Mouse (Mus musculus) kidney, adult 18-20 months (tissue): Measurements from ENCODE around the gene Fras1.

Source experiments
- DNase-seq: peaks from one replicate; pipeline ENCODE4 v3.0.0; 2021

Fras1 gene

DNA sequence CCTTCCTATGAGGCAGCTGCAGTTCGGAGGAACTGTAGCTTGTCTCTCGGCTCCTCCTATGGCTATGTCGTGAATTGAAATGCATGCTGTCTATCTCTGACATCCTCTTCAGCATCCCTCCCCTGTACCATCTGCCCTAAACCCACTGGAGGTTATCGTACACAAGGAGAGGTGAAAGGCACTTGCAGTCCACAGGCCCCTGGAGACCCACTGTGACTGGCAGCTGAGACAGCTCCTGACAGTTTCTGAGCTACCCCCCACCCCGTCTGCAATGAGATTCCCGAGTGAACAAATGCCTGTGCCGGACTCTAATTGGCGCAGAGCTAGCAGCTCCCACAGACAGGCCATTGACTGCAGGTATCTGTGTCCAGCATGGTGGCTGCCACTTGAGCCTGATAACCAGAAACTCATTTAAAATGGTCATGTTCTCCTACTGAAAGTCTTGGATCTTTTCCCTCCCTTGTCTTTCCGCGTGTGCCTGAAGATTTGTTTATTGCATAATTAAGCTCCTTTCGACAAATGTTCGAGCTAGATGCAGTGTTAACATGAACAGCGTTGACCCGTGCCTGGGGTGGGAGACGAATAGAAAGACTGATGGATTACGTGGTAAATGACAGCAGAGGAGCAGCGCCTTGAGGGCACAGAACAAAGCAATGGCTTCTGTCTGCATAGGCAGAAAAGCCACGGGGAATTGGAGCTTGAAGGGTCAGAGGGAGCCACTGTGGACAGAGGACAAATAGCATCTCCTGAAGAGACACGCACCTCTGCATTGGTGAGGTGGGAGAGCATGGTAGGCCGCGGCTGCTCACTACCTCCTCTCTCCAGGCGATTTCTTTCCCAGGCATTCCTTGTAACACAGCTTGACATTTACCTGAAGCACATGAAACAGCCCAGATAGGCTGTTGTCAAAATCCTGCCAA lies 329.2 kb downstream of the Fras1 start:
- no peak for DNase-seq

DNA sequence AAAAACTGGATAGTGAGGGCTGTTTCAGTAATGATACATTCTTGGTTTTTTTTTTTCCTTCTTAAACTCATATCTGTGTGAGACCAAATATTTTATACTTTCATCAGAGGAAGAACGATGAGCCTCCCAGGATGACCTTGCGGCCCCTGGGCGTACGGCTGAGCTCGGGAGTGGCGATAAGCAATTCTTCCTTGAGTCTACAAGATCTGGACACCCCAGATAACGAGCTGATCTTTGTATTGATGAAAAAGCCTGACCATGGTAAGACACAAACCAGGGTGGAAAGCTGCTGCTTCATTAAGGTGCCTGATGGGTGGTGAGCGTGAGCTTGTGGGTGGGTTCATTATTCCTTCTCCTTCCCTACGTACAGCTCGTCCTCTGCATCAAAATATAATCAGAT lies 334.8 kb downstream of the Fras1 start:
- DNase-seq = no peak

GRCm38 (mm10) chr5:96712089-96712684 lies 338.4 kb downstream of the Fras1 start:
- DNase-seq = peak; percentile 20

- no peak for DNase-seq
Measured at GRCm38 (mm10) chr5:96712799-96713198, 339.0 kb downstream of the Fras1 start.

DNA sequence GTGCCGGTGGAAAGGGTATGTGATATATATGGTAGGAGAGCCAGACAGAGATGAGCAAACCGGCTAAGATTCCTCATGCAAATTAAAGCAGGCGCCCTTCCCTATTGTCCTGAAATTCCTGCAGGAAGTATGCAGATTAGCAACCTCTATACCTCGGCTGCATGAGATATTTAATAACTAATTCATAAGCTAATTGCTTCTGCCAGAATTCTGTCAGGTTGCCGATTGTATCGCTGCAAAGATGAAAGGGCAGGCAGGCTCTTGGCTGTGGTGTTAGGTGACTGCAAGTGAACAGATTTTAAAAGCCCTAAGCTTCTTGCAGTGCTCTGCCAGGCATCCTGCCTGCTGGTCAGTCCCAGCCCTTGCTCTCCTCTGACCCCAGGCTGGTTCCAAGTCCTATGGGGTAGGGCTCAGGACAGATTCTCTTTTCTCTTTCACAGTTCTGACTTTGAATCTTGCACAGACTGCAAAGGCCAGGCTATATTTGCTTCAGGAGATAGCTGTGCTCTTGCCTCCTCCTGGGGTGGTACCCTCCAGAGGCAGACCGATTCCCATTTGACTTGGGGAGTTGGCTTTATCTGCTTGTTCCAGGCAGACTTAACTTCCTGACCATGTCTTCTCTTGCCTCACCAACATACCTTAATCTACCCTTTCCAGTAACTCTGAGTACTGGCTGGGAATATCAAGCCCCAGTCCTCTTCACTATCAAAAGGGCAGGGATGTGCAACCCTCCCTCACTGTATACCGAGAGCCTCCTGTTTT lies 342.7 kb downstream of the Fras1 start:
- DNase-seq = no peak

DNA sequence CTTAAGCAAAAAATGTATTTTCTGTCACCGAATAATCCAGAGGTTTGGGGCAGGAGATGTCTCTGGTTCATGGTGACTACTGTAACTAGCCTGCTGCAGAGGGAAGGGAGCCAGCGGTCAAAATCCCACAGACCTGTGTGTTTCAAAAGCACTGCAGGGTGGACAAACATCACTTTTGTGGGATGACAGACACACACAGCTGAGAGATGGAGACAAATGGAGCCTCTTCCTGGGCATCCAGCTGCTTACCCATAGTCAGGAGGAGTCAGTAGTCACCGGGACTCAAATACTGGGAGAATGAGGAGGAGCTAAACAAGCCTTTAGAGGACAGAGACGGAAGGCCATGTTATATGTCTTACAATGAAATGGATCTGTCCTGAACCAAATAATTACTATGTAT lies 343.9 kb downstream of the Fras1 start:
- DNase-seq = no peak

DNA sequence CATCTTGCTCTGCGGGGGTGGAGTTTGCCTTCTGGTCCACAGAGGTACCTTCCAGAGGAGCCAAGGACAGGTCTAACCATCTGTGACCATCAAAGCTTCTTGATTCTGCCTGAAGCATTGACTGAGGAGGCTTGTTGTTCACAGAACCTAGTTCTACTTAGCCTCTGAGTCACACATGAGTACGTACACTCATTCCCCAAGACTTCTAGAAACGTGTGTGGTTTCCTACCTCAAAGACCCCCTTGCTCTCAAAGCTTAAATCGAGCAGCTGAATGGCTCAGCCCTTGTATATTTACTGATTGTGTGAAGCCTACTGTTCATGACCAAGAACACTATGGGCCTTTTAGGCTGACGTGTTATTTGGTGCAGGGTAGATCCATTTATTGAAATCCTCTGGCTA lies 344.8 kb downstream of the Fras1 start:
- DNase-seq = no peak

DNA sequence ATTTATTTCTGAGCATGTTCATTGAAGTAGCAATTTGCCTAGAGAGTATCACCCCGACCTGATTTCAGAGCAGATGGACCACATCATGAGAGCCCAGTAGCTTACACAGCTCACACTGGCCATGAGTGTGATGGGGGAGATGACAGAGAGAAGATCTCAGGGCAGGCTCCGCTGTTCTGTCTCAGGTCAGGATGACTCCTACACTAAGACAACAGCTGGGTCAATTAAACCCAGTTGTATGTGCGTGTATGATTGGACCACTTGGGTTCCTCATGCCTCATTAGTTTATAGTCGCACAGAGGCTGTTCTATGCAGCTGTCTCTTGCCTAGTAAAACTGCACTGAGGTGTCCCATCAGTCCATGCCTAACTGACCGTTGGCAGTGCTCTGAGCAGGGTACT lies 345.5 kb downstream of the Fras1 start:
- DNase-seq = no peak

- DNase-seq = no peak
Measured at GRCm38 (mm10) chr5:96722690-96723089, 348.9 kb downstream of the Fras1 start.

DNA sequence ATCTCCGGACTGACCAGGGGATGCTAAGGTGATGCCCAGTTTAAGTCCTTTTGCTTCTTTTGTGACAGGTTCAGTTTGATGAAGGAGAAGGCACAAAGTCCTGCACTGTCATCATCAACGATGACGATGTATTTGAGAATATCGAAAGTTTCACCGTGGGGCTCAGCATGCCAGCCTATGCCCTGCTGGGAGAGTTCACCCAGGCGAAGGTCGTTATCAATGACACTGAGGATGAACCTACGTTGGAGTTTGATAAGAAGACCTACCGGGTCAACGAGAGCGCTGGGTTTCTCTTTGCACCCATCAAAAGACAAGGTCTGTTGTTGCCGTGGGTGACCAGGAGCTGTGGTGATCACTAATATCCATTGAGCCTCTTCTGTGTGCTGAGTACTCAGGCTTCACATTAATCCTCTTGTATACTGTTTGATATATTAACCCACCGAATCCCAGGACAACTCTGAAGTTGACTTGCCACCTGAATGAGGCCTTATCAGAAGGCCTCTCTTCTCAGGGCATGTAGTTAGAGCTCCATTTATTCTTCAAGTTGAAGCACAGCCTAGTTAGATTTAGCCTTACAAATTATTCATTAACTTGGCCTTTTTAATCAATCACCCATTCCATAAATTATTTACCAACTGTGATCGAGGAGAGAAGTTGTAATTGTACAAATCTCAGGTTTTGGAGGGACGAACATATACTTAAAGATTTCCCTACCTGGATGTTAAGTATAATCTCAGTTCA lies 365.6 kb downstream of the Fras1 start:
- DNase-seq = peak; percentile 42

DNA sequence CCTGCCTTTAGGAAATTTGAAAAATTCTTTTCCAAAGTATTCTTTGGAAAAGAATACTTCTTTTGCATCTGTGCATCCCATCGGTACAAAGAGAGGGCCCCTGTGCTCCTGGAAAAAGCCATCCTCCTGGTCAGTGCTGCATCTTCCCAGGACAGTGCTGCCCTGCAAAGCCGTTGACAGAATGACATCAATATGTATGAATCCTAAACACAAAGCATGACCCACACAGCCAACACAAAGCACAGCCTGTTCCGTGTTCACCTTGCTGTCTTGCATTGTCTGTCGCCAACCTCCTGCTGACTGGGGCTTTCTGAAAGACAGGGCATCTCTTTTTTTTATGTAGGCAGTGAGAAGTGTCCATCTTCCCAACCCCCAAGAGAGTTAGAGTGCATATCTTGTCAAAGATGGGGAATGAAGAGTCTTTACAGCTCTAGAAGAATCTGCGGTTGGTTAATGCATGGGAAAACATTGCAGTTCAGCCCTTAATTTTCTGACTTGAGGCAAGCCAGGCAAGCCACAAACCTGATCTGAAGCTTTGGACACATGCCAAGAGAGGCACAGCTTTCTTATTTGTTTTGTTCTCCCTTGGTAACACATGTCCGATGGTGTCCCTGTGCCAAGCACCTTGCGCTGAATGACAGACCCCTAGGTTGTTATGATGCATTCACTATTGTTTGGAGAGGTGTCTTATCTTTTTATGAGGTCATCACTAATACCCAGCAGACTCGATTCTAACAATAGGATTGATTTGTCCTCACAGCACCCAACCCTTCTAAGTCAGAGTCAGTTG lies 373.6 kb downstream of the Fras1 start:
- no peak for DNase-seq

GRCm38 (mm10) chr5:96757615-96758014 lies 383.9 kb downstream of the Fras1 start:
- no peak for DNase-seq

GRCm38 (mm10) chr5:96762021-96762420 lies 388.3 kb downstream of the Fras1 start:
- DNase-seq = no peak

DNA sequence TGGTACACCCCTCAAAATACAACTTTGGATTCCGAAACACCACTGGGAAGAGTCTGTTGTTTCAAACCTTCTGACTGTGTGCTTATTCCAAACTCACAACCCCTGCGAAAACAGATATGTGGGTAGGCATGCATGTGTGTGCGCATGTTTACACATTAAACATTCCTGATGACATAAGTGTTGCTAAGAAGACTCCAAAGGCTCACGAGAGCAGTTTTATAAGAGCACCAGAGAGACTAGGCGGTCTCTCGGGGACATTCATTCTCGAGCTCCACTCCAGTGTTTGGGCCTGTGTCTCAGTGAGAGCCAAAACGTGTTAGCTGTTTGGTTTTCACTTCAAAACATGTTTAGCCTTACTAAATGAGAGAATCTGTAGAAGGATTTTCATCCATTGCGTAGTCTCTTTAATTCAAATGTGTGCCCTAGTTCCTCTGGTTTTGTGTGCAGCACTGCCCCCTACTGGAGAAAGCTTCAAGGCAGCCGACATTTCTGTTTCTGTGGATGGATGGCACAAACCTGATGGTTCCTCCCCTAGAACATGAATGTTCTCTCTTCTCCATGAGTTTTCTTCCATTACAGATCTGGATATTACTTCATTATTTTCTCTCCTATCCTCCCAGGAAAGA lies 395.2 kb downstream of the Fras1 start:
- peak; percentile 74 for DNase-seq

DNA sequence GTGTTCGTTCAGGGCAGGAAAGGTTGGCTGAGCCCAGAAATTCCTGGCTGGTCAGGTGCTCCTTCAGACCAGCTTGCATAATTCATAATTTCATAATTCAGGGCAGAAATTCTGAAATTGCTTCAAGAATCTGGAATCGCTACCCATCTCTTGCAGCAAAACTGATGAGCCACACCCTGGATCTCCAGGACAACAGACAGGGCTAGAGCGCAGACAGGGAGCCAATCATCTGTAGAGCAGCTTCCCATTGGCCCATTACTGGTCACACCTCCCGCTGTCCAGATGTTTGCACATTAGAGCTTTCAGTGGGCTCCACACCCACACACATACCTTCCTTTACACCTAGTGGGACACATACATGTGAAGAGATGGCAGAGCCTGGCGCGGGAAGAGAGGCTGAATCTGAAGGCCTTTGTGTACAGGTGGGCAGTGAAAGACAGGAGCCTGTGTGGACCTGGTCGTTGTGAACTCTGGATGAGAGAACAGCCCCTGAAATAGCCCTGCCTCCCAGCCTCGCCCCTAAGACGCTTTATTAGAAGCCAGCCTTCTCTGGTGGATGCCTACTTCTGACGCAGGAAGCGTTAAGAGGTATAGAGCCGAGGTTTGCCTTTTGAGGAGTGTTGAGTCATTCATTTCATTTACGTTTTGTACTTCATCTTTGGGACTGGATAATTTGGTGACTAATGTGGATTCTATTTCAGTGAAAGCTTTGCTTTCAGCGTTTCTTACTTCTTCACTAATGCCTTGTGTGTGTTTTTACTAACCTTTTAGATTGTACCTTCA lies 409.9 kb downstream of the Fras1 start:
- DNase-seq = no peak

DNA sequence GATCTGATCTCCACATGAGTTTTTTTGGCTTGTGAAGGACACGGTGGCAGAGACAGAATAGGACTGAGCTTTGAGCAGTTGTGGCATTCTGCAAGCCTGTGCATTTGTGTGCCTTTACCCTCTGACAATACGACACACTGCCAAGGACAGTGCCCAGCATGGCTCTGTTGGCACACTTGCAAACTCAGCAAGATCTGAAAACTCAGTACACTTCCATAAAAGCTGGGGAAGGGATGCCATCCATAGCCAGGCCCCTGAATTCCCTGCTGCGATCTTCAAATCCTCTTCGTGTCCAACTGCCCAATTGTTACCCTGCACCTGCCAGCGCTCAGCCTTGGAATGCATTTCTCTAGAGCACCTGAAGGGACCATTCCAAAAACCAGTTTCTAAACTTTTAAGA lies 411.3 kb downstream of the Fras1 start:
- DNase-seq = no peak

- DNase-seq = peak; percentile 53
Measured at GRCm38 (mm10) chr5:96792422-96792821, 418.7 kb downstream of the Fras1 start.

GRCm38 (mm10) chr5:96792936-96793718 lies 419.4 kb downstream of the Fras1 start, which contains the start of gene Anxa3:
Gene Anxa3 (plus strand): TSS chr5:96793339.
- peak; percentile 50 for DNase-seq

GRCm38 (mm10) chr5:96793953-96794635 lies 420.3 kb downstream of the Fras1 start:
- DNase-seq = no peak
